Mouse (Mus musculus) neural tube, embryonic 13.5 days (tissue): ENCODE measurements around the gene Rragc. TPM values are rescaled to one million over a fixed set of nuclear protein-coding genes. Genes with fewer than 3 reads are reported as not detected.

ENCODE experiments used
- ATAC-seq: fragments of 200-750 bp; cut with Nextera tagmentation; 2 replicates; pipeline ENCODE4 v1.8.0; 2017; ENCODE audit warnings: low read depth, mild to moderate bottlenecking, moderate TSS enrichment, moderate library complexity
- H3K27ac ChIP-seq: fragments of 300-500 bp; sonication (generic); replicated peaks from 2 replicates; pipeline ENCODE4 v1.5.1; 2015; ENCODE audit warnings: moderate library complexity, mild to moderate bottlenecking, inconsistent platforms
- H3K27me3 ChIP-seq: fragments of 300-500 bp; sonication (generic); 2 replicates; pipeline ENCODE4 v1.6.1; 2015; ENCODE audit warnings: mild to moderate bottlenecking, inconsistent platforms
- H3K36me3 ChIP-seq: fragments of 300-500 bp; sonication (generic); 2 replicates; pipeline ENCODE4 v1.6.1; 2015; ENCODE audit warnings: mild to moderate bottlenecking, inconsistent platforms
- H3K4me1 ChIP-seq: fragments of 300-500 bp; sonication (generic); replicated peaks from 2 replicates; pipeline ENCODE4 v1.6.1; 2015; ENCODE audit warnings: inconsistent platforms
- H3K4me2 ChIP-seq: fragments of 300-500 bp; sonication (generic); 2 replicates; pipeline ENCODE4 v1.6.1; 2015; ENCODE audit warnings: inconsistent platforms, mild to moderate bottlenecking, moderate library complexity
- H3K4me3 ChIP-seq: fragments of 300-500 bp; sonication (generic); 2 replicates; pipeline ENCODE4 v1.5.1; 2015; ENCODE audit warnings: mild to moderate bottlenecking, inconsistent platforms
- H3K9ac ChIP-seq: fragments of 300-500 bp; sonication (generic); 2 replicates; pipeline ENCODE4 v1.6.1; 2015; ENCODE audit warnings: moderate library complexity, mild to moderate bottlenecking, inconsistent platforms
- H3K9me3 ChIP-seq: fragments of 300-500 bp; sonication (generic); 2 replicates; pipeline ENCODE4 v1.6.1; 2016; ENCODE audit warnings: inconsistent platforms
- WGBS: fragments of 180-500 bp; shearing (Covaris S2); methylation state at CpG from one replicate; pipeline ENCODE4 v1.1.7; 2015; 5-methylcytosine and 5-hydroxymethylcytosine counted together
- polyA plus RNA-seq: library from polyadenylated mRNA; unstranded; fragments of >200 nt; fragmentation: Nextera tagmentation; extraction: Ambion mirVana; gene quantifications from 2 replicates; pipeline ENCODE4 v1.2.1, GENCODE M21; 2015

Gene Rragc
- polyA plus RNA-seq = 49.9 and 58.3 TPM in 2 replicates

GRCm38 (mm10) chr4:123916748-123917547, at the start of gene Rragc:
Gene Rragc (plus strand): TSS chr4:123917446.
- no peaks in the 10 kb centered on the region for H3K9me3 ChIP-seq
- 1% methylated on average over 49 of the region's 49 CpGs for WGBS
- peaks cover 24% of the 10 kb centered on the region for H3K4me1 ChIP-seq
- peak within 1 kb of the TSS; percentile 88 for H3K27ac ChIP-seq
- peak; percentile 99 for ATAC-seq
- H3K4me2 ChIP-seq = peak within 1 kb of the TSS; percentile 92
- H3K36me3 ChIP-seq = peaks cover 37% of the 10 kb centered on the region
- no peaks in the 10 kb centered on the region for H3K27me3 ChIP-seq
- H3K9ac ChIP-seq = peak within 1 kb of the TSS; percentile 98
- H3K4me3 ChIP-seq = peak within 1 kb of the TSS; percentile 100

- H3K9ac ChIP-seq = no peak overlapping the region
- no peaks in the 10 kb centered on the region for H3K27me3 ChIP-seq
- H3K27ac ChIP-seq = no peak overlapping the region
- no peaks in the 10 kb centered on the region; the same call in 1 of the 2 replicates for H3K9me3 ChIP-seq
- no peak for ATAC-seq
- no peaks in the 10 kb centered on the region for H3K4me1 ChIP-seq
- WGBS = 93% methylated on average over 5 of the region's 5 CpGs
- H3K4me2 ChIP-seq = no peak overlapping the region
- H3K4me3 ChIP-seq = no peak overlapping the region
- H3K36me3 ChIP-seq = no peaks in the 10 kb centered on the region
Observed at GRCm38 (mm10) chr4:123893726-123894125, 23.5 kb upstream of the Rragc start.

GRCm38 (mm10) chr4:123894295-123894694, 23.0 kb upstream of the Rragc start:
- WGBS = 88% methylated on average over 4 of the region's 4 CpGs
- H3K4me2 ChIP-seq = no peak overlapping the region
- no peak for ATAC-seq
- no peak overlapping the region for H3K4me3 ChIP-seq
- H3K9ac ChIP-seq = no peak overlapping the region
- H3K27me3 ChIP-seq = no peaks in the 10 kb centered on the region
- no peaks in the 10 kb centered on the region for H3K4me1 ChIP-seq
- H3K36me3 ChIP-seq = no peaks in the 10 kb centered on the region
- H3K27ac ChIP-seq = no peak overlapping the region
- no peaks in the 10 kb centered on the region; the same call in 1 of the 2 replicates for H3K9me3 ChIP-seq

- no peak overlapping the region for H3K4me3 ChIP-seq
- no peak overlapping the region for H3K27ac ChIP-seq
- no peaks in the 10 kb centered on the region for H3K36me3 ChIP-seq
- H3K4me2 ChIP-seq = no peak overlapping the region
- no peaks in the 10 kb centered on the region for H3K27me3 ChIP-seq
- no peak for ATAC-seq
- no peak overlapping the region for H3K9ac ChIP-seq
- no peaks in the 10 kb centered on the region for H3K9me3 ChIP-seq
- peaks cover 1% of the 10 kb centered on the region; the same call in 1 of the 2 replicates for H3K4me1 ChIP-seq
- 10% methylated on average over 5 of the region's 5 CpGs for WGBS
Observed at GRCm38 (mm10) chr4:123898696-123899095, 18.6 kb upstream of the Rragc start.

- peaks cover 26% of the 10 kb centered on the region for H3K4me1 ChIP-seq
- H3K36me3 ChIP-seq = no peaks in the 10 kb centered on the region
- no peak overlapping the region for H3K27ac ChIP-seq
- no peak overlapping the region for H3K9ac ChIP-seq
- ATAC-seq = no peak
- 72% methylated on average over 3 of the region's 3 CpGs for WGBS
- no peak overlapping the region for H3K4me2 ChIP-seq
- no peaks in the 10 kb centered on the region for H3K27me3 ChIP-seq
- no peak overlapping the region for H3K4me3 ChIP-seq
- H3K9me3 ChIP-seq = no peaks in the 10 kb centered on the region
Observed at GRCm38 (mm10) chr4:123903432-123903831, 13.8 kb upstream of the Rragc start.

GRCm38 (mm10) chr4:123904333-123905125, 12.7 kb upstream of the Rragc start, which contains the start of gene Mycbp:
Gene Mycbp (plus strand): TSS chr4:123904832.
- peak within 1 kb of the TSS; percentile 79 for H3K4me2 ChIP-seq
- H3K36me3 ChIP-seq = peaks cover 7% of the 10 kb centered on the region
- WGBS = 2% methylated on average over 45 of the region's 49 CpGs
- H3K27ac ChIP-seq = peak within 1 kb of the TSS; percentile 79
- peak within 1 kb of the TSS; percentile 82 for H3K4me3 ChIP-seq
- ATAC-seq = peak; percentile 100
- H3K9me3 ChIP-seq = no peaks in the 10 kb centered on the region
- peak within 1 kb of the TSS; percentile 86 for H3K9ac ChIP-seq
- no peaks in the 10 kb centered on the region for H3K27me3 ChIP-seq
- H3K4me1 ChIP-seq = peaks cover 26% of the 10 kb centered on the region

- Histone ChIP-seq H3K9ac (peak overlapping the region; percentile 86), H3K36me3 (peaks cover 14% of the 10 kb centered on the region), H3K4me1 (peaks cover 26% of the 10 kb centered on the region), H3K27me3 (no peaks in the 10 kb centered on the region), H3K4me2 (peak overlapping the region; percentile 79), H3K9me3 (no peaks in the 10 kb centered on the region), H3K4me3 (peak overlapping the region; percentile 82), H3K27ac (peak overlapping the region; percentile 79)
- ATAC-seq = no peak; the same call in 1 of the 2 replicates
- WGBS = under 1% methylated on average over 44 of the region's 53 CpGs
Observed at GRCm38 (mm10) chr4:123905126-123905668, 12.0 kb upstream of the Rragc start.

GRCm38 (mm10) chr4:123911503-123911902, 5.7 kb upstream of the Rragc start:
- no peak overlapping the region for H3K27ac ChIP-seq
- no peak overlapping the region for H3K4me3 ChIP-seq
- H3K9me3 ChIP-seq = no peaks in the 10 kb centered on the region
- no peak overlapping the region for H3K4me2 ChIP-seq
- H3K4me1 ChIP-seq = peaks cover 15% of the 10 kb centered on the region
- H3K9ac ChIP-seq = no peak overlapping the region
- peaks cover 40% of the 10 kb centered on the region for H3K36me3 ChIP-seq
- no peaks in the 10 kb centered on the region for H3K27me3 ChIP-seq
- 92% methylated on average over 4 of the region's 4 CpGs for WGBS
- no peak for ATAC-seq

GRCm38 (mm10) chr4:123912431-123912830, 4.8 kb upstream of the Rragc start:
- H3K27me3 ChIP-seq = no peaks in the 10 kb centered on the region
- no peaks in the 10 kb centered on the region for H3K9me3 ChIP-seq
- no peak overlapping the region for H3K4me2 ChIP-seq
- H3K4me3 ChIP-seq = no peak overlapping the region
- peaks cover 40% of the 10 kb centered on the region for H3K36me3 ChIP-seq
- no peak overlapping the region for H3K9ac ChIP-seq
- ATAC-seq = no peak
- 71% methylated on average over 2 of the region's 2 CpGs for WGBS
- peaks cover 10% of the 10 kb centered on the region for H3K4me1 ChIP-seq
- no peak overlapping the region for H3K27ac ChIP-seq

GRCm38 (mm10) chr4:123917548-123918140, 398 bp downstream of the Rragc start, which contains the start of gene 4930535I16Rik:
Gene 4930535I16Rik (minus strand): TSS chr4:123918022.
- Histone ChIP-seq H3K27me3 (no peaks in the 10 kb centered on the region), H3K4me3 (peak within 1 kb of the TSS; percentile 100), H3K9me3 (no peaks in the 10 kb centered on the region), H3K27ac (peak within 1 kb of the TSS; percentile 88), H3K9ac (peak within 1 kb of the TSS; percentile 98), H3K36me3 (peaks cover 35% of the 10 kb centered on the region), H3K4me1 (peaks cover 24% of the 10 kb centered on the region), H3K4me2 (peak within 1 kb of the TSS; percentile 92)
- peak; percentile 64 for ATAC-seq
- under 1% methylated on average over 47 of the region's 63 CpGs for WGBS

- peak overlapping the region; percentile 100 for H3K4me3 ChIP-seq
- no peak for ATAC-seq
- peak overlapping the region; percentile 98 for H3K9ac ChIP-seq
Observed at GRCm38 (mm10) chr4:123918851-123919250, 1.6 kb downstream of the Rragc start.

More at GRCm38 (mm10) chr4:123918851-123919250, 1.6 kb downstream of the Rragc start:
- H3K4me2 ChIP-seq = peak overlapping the region; percentile 92
- H3K27ac ChIP-seq = no peak overlapping the region
- H3K36me3 ChIP-seq = peaks cover 37% of the 10 kb centered on the region
- no peaks in the 10 kb centered on the region for H3K27me3 ChIP-seq
- peaks cover 24% of the 10 kb centered on the region for H3K4me1 ChIP-seq
- H3K9me3 ChIP-seq = no peaks in the 10 kb centered on the region
- WGBS = 76% methylated on average over 2 of the region's 2 CpGs
